Mouse (Mus musculus): ENCODE results near the gene B4gat1. TPM values are rescaled to one million over a fixed set of nuclear protein-coding genes. Genes with fewer than 3 reads are reported as not detected.
"Not testable (repeated sequence)": the region's sequence is repeated elsewhere in the genome, so short reads cannot be mapped to it uniquely, and the experiment has no call there.

The B4gat1 gene
- total and polyA plus RNA-seq, 3 experiments, result 6.9 to 9.6 TPM; not detected in 1

DNA sequence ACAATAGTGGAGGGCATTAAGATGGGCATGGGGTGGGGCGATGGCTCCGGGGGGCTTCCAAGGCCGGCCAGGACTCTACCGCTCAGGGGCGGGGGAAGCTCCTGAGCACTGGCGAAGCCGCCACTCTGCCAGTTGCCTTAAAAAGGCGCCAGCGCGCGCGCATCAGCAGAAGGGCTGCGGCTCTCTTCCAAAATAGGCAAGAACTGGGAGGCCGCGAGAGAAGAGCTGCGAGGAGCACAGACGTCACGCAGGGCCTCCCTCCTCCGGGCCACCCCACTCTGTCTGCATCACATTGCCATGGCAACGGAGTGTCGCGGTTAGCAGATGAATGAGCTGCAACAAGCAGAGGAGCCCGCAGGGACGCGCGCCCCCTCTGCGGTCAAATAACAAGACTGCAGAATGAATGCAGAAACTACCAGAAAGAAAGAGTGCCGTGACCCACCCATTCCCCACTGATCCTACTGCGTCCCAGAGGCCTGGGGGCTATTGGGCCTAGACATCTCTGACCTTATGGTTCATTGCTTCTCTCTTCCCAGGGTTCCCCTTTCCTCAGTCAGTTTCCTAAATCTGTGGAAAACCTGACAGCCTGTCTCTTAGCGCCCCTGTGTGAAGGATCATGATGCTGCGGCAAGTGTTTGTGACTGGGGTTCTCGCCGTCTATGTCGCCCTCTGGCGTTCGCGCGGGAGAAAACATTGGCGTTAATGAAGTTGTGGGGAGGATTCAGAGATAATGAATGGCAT is 36.8 kb upstream of the B4gat1 start:
- TF ChIP-seq GATA1 (IDR thresholded peaks at IDR 0.05; ENCODE audit: low read depth, low read length), result 0 out of 2 replicates have a peak, but pooled peaks have one; percentile 8
- TF ChIP-seq ZC3H11A (IDR thresholded peaks at IDR 0.05; ENCODE audit: low read depth, low read length), result peak; percentile 72
- peak; percentile 88 for TF ChIP-seq SMC3 (IDR thresholded peaks at IDR 0.05; ENCODE audit: low read depth, low read length)
- no peak for TF ChIP-seq EP300 (IDR thresholded peaks at IDR 0.05; ENCODE audit: low read depth in 1 of 2, low read length in 2 of 2)
- no peak for TF ChIP-seq MAX (IDR thresholded peaks at IDR 0.05; ENCODE audit: low read length)
- no peak for TF ChIP-seq KAT2A (conservative IDR thresholded peaks at IDR 0.05; ENCODE audit: low read depth, low read length)
- TF ChIP-seq CTCF (IDR thresholded peaks at IDR 0.05 in 2 of 3, conservative IDR thresholded peaks at IDR 0.05 in 1 of 3; ENCODE audit: control insufficient read depth in 1 of 3, insufficient read depth in 1 of 3, low read depth in 2 of 3, low read length in 3 of 3, poor library complexity in 1 of 3, severe bottlenecking in 1 of 3), result peak; percentile 82 to 97 (median 86)
- TF ChIP-seq MAZ (IDR thresholded peaks at IDR 0.05; ENCODE audit: low read depth, low read length), result no peak
- TF ChIP-seq CHD1 (IDR thresholded peaks at IDR 0.05; ENCODE audit: low read depth, low read length), result no peak
- no peak for TF ChIP-seq CHD2 (IDR thresholded peaks at IDR 0.05; ENCODE audit: low read length)
- TF ChIP-seq NRF1 (IDR thresholded peaks at IDR 0.05; ENCODE audit: insufficient read depth, low read depth, low read length, poor library complexity, severe bottlenecking), result no peak
- TF ChIP-seq MYB (IDR thresholded peaks at IDR 0.05; ENCODE audit: low read depth, low read length), result no peak
- peak; percentile 84 for TF ChIP-seq RAD21 (IDR thresholded peaks at IDR 0.05; ENCODE audit: low read depth, low read length)
- TF ChIP-seq SIN3A (IDR thresholded peaks at IDR 0.05; ENCODE audit: low read length), result no peak
- no peaks in the 10 kb centered on the region for H3K79me2 ChIP-seq (ENCODE audit: control insufficient read depth, insufficient read depth, low read length, poor library complexity)
- H3K27ac ChIP-seq (ENCODE audit: control insufficient read depth, low read depth, low read length), result no peak overlapping the region
- H3K36me3 ChIP-seq (ENCODE audit: control insufficient read depth in 1 of 2, insufficient read depth in 2 of 2, low read length in 2 of 2), result no peaks in the 10 kb centered on the region
- no peaks in the 10 kb centered on the region for H3K4me1 ChIP-seq (ENCODE audit: control insufficient read depth in 1 of 2, insufficient read depth in 2 of 2, low read length in 2 of 2)
- no peaks in the 10 kb centered on the region for H3K9me3 ChIP-seq (replicated peaks; ENCODE audit: insufficient read depth, low read length)
- peaks cover 0 to 13% of the 10 kb centered on the region in 2 experiments for H3K27me3 ChIP-seq (ENCODE audit: control insufficient read depth in 1 of 2, insufficient read depth in 2 of 2, low read length in 2 of 2)
- H3K9ac ChIP-seq (ENCODE audit: control insufficient read depth, low read depth, low read length, poor library complexity, severe bottlenecking), result no peak overlapping the region
- no peak overlapping the region for H3K4me3 ChIP-seq (ENCODE audit: control insufficient read depth in 1 of 2, insufficient read depth in 1 of 2, low read depth in 2 of 2, low read length in 2 of 2)
- peak; percentile 77 for DNase-seq (ENCODE audit: low read depth, low spot score)

DNA sequence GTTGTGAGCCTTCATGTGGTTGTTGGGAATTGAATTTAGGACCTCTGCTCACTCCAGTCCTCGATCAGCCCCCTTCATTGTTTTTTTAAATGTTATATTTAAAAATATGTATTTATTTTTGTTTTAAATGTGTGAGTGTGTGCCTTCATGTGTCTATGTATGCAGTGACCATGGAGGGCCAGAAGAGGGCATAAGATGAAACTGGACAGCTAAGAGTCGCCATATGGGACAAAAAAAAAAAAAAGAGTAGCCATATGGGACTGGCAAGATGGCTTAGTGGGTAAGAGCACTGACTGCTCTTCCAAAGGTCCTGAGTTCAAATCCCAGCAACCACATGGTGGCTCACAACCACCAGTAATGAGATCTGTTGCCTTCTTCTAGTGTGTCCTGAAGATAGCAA is 35.0 kb upstream of the B4gat1 start:
- not testable (repeated sequence) for H3K36me3 ChIP-seq (ENCODE audit: control insufficient read depth in 1 of 2, insufficient read depth in 2 of 2, low read length in 2 of 2); H3K79me2 ChIP-seq (ENCODE audit: control insufficient read depth, insufficient read depth, low read length, poor library complexity); H3K4me1 ChIP-seq (ENCODE audit: control insufficient read depth in 1 of 2, insufficient read depth in 2 of 2, low read length in 2 of 2); H3K4me3 ChIP-seq (ENCODE audit: control insufficient read depth in 1 of 2, insufficient read depth in 1 of 2, low read depth in 2 of 2, low read length in 2 of 2); H3K27me3 ChIP-seq (ENCODE audit: control insufficient read depth in 1 of 2, insufficient read depth in 2 of 2, low read length in 2 of 2); H3K27ac ChIP-seq (ENCODE audit: control insufficient read depth, low read depth, low read length); H3K9ac ChIP-seq (ENCODE audit: control insufficient read depth, low read depth, low read length, poor library complexity, severe bottlenecking); H3K9me3 ChIP-seq (replicated peaks; ENCODE audit: insufficient read depth, low read length)
- peak; percentile 30 for DNase-seq (ENCODE audit: low read depth, low spot score)
- TF ChIP-seq CTCF (IDR thresholded peaks at IDR 0.05 in 2 of 3, conservative IDR thresholded peaks at IDR 0.05 in 1 of 3; ENCODE audit: control insufficient read depth in 1 of 3, insufficient read depth in 1 of 3, low read depth in 2 of 3, low read length in 3 of 3, poor library complexity in 1 of 3, severe bottlenecking in 1 of 3) (peak in 2 of 3 experiments; percentile 10 to 24; a peak in 2 of 6 replicates), ZNF384 (IDR thresholded peaks at IDR 0.05; ENCODE audit: low read depth, low read length) (0 out of 2 replicates have a peak, but pooled peaks have one; percentile 12)

All from MEL (cell line).